Mouse (Mus musculus) adrenal gland, adult 2 months (tissue): ENCODE data around the gene Gm15262. TPM values are rescaled to one million over a fixed set of nuclear protein-coding genes. Genes with fewer than 3 reads are reported as not detected.
A peak's percentile ranks its signal among the peaks of the same experiment; 100 is the strongest.
"Not testable (repeated sequence)": the region's sequence is repeated elsewhere in the genome, so short reads cannot be mapped to it uniquely, and the experiment has no call there.

Experiments
- DNase-seq: peaks from one replicate; pipeline ENCODE4 v3.0.0; 2021
- long read RNA-seq: library from polyadenylated mRNA; stranded (forward); transcript quantifications from one replicate; pipeline ENCODE4 v2.0.0, GENCODE M21; 2021
- polyA plus RNA-seq: library from polyadenylated mRNA; depleted of rRNA; stranded (reverse); fragments of >200 nt; gene quantifications from 2 replicates; pipeline ENCODE4 v1.2.3, GENCODE M21; 2012; rRNA removed
- total RNA-seq, 2 experiments: library from RNA; stranded (reverse); gene quantifications; 2 replicates each; pipeline ENCODE4 v1.2.3; 2021

The Gm15262 gene
- total RNA-seq, result not detected
- not detected in 2 replicates for polyA plus RNA-seq
- long read RNA-seq, result 0 reads

DNA sequence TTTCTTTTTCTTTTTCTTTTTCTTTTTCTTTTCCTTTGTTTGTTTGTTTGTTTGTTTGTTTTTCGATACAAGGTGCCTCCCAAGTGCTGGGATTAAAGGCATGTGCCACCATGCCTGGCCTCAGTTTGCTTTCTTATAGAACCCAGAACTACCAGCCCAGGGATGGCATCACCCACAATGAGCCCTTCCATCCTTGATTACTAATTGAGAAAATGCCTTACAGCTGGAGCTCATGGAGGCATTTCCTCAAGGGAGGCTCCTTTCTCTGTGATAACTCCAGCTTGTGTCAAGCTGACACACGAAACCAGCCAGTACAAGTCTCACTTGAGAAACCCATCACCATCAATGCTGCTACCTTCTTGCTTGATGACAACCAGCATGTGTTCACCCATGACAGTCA lies at the start of gene Gm15262:
Gene Gm15262 (plus strand): TSS at position 301 of the 400 bp plus-strand sequence.
- not testable (repeated sequence) for DNase-seq

GRCm38 (mm10) chrX:161308131-161308530 lies 20.9 kb downstream of the Gm15262 start:
- no peak for DNase-seq

- no peak for DNase-seq
Observed at GRCm38 (mm10) chrX:161316443-161316842, 29.2 kb downstream of the Gm15262 start.

DNA sequence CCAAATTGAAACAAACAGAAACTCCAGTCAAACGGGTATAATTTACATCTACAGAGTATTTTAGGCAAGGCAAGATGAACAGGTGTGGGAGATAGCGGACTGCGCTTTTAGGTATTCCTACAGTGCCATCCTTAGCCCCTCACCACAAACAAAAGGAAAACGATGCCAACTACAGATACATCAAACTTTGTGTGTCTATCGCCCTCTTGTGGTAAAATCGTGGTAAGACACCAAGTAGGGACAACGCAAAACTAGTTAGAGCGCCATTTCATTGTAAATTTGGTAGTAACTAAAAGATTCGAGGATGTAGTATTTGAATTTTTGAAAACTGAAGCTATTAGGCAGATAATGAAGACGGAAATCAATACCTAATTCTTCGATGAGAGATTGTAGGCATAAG lies 83.7 kb downstream of the Gm15262 start:
- DNase-seq, result no peak

DNA sequence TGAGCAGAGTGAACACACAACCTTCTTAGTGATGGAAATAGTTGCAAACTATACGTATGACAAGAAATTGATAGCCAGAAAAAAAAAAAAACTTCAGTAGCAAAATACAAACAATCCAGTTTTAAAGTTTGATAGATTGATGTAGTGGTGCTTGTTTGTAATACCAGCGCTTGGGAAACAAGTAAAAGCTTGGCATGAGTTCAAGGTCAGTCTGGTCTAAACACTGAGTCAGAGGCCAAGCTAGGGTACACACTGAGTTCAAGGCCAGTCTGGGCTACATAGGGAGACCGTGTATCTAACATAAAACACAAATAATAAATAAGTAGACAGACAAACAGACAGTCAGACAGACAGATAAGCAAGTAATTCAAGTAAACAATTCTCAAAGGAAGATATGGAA lies 84.2 kb downstream of the Gm15262 start:
- peak; percentile 30 for DNase-seq

DNA sequence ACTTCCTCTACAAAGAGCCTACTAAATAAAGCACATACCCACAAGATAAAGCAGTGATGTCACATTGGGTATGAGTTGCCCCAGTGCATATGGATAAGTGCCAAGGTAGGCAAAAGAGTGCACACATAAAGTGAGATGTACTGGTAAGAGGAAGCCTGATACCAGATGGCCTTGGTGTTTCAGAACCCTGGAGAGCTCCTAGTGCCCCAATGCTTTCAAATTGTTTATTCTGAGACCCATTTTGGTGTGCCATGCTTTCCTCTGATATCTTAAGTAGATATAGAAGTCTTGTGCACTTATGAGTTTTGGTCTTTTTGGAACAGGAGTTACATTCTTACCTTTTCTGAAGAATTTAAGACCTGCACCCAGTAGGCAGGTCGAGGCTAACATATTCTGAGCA lies 88.3 kb downstream of the Gm15262 start:
- peak; percentile 6 for DNase-seq

- DNase-seq, result peak; percentile 42
Observed at GRCm38 (mm10) chrX:161385791-161386190, 98.5 kb downstream of the Gm15262 start.

DNA sequence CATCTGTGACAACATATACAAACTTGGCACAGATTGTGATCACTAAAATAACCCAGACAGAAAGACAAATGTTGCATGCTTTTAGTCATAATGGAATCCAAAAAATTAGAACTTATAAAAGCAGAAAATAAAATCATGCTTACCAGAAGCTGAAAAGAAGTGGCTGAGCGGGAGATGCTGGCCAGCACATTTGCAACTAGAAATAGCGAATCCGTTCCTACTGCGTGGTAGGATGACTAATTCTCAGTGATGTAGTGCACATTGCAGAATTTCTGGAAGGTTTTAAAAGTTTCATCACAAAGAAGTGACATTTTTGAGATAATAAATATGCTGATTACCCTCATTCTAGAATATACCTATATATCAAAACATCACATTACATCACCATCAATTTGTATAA lies 100.7 kb downstream of the Gm15262 start:
- no peak for DNase-seq

DNA sequence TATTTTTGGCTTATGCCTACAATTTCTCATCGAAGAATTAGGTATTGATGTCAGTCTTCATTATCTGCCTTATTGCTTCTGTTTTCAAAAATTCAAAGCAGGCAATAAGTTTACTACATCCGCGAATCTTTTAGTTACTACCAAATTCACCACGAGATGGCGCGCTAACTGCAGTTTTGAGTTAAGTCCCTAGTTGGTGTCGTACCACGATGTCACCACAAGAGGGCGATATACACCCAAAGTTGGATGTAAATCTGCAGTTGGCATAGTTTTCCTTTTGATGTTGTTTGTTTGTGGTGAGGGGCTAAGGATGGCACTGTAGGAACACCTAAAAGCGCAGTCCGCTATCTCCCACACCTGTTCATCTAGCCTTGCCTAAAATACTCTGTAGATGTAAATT lies 111.9 kb downstream of the Gm15262 start:
- DNase-seq, result peak; percentile 36

DNA sequence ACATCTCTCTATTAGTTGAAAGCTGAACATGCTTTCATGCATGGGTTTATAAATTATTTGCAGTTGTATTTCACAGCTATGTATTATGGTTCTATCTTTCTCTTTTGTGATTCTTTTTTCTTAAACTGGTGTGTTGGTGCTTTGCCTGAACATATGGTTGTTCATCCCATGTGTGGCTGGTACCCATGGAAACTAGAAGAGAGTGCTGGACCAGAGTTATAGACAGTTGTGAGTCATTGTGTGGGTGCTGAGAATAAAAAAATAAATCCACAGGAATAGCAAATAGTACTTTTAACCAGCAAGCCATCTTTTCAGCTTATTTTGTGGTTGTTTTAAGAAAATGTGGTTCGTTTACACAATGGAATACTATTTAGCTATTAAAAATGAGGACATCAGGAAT lies 123.9 kb downstream of the Gm15262 start:
- DNase-seq, result no peak

Other genes with a start within 250 kb of the Gm15262 start
- under 1 TPM; 0.61 to 0.90 TPM for gene Scml2, start 170.3 kb upstream of the Gm15262 start, total RNA-seq
- gene Scml2, start 170.3 kb upstream of the Gm15262 start, polyA plus RNA-seq, result 0.19 and 0.28 TPM in 2 replicates